ENCODE assay signal across 22 mouse cellular contexts in the genomic region with DNA sequence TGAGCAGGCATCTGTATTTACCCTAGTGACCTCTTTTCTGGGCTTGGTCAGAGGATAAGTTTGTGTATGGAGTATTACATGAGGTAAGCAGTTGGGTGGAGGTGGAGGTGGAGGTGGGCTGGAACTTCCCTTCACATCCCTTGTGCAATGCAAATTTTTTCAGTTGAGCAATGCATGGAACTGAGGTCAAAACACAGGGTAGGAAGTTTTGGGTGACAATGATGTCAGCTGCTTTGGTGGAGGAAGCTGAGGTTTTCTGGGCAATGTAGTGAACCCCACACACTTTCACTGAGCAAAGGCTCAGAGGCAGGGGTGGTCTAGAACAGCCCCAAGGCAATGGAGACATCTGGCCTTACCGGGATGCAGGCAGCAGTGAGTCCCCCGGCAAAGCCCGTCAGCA. TPM values are rescaled to one million over a fixed set of nuclear protein-coding genes. Genes with fewer than 3 reads are reported as not detected.
DNase-seq lines count a peak whose midpoint lies in the region; ATAC-seq lines count a peak whose summit lies in the region.
"Had no signal": no experiment of that assay in that cellular context is flagged by ENCODE, and none has a peak within 500 bp of the region (broad histone marks: within the 10 kb centered on the region; RNA-seq: fewer than 3 reads in every experiment).

No protein-coding gene starts in this region.

- no peak overlapping the region for H3K4me3 ChIP-seq in liver, embryonic 16.5 days (ENCODE audit: low read depth, low read length)
- H3K4me3 ChIP-seq in liver, embryonic 12.5 days: no peak overlapping the region
- H3K4me3 ChIP-seq in midbrain, embryonic 15.5 days: no peak overlapping the region
- H3K4me3 ChIP-seq in kidney, embryonic 14.5 days (ENCODE audit: low read length): no peak overlapping the region
- no peak overlapping the region for H3K4me3 ChIP-seq in midbrain, embryonic 11.5 days (ENCODE audit: low read depth, low read length)
- H3K4me3 ChIP-seq: embryonic facial prominence, embryonic 13.5 days had no signal

- H3K9me3 ChIP-seq in liver, embryonic 16.5 days (replicated peaks; ENCODE audit: control insufficient read depth, low read length): no peaks in the 10 kb centered on the region
- no peaks in the 10 kb centered on the region for H3K9me3 ChIP-seq in liver, embryonic 12.5 days (replicated peaks)
- H3K9me3 ChIP-seq in midbrain, embryonic 15.5 days: no peaks in the 10 kb centered on the region
- no peaks in the 10 kb centered on the region for H3K9me3 ChIP-seq in kidney, embryonic 14.5 days (ENCODE audit: control insufficient read depth, low read length)
- no peaks in the 10 kb centered on the region for H3K9me3 ChIP-seq in midbrain, embryonic 11.5 days (ENCODE audit: control insufficient read depth, low read length)
- H3K9me3 ChIP-seq: embryonic facial prominence, embryonic 13.5 days had no signal

- peak; percentile 40; the same call in 1 of the 2 replicates for ATAC-seq in liver, embryonic 16.5 days (ENCODE audit: low read depth)
- ATAC-seq in liver, embryonic 12.5 days: no peak
- no peak for ATAC-seq in midbrain, embryonic 15.5 days (replicated peaks)
- no peak for ATAC-seq in kidney, embryonic 14.5 days (ENCODE audit: low FRiP score, low TSS enrichment)
- no peak for ATAC-seq in midbrain, embryonic 11.5 days (ENCODE audit: low FRiP score)
- ATAC-seq: forebrain, embryonic 14.5 days had no signal

- no peak overlapping the region for H3K9ac ChIP-seq in liver, embryonic 16.5 days (ENCODE audit: low read depth, low read length)
- no peak overlapping the region for H3K9ac ChIP-seq in liver, embryonic 12.5 days
- H3K9ac ChIP-seq in midbrain, embryonic 15.5 days: no peak overlapping the region
- H3K9ac ChIP-seq in kidney, embryonic 14.5 days (ENCODE audit: low read depth, low read length): no peak overlapping the region
- no peak overlapping the region for H3K9ac ChIP-seq in midbrain, embryonic 11.5 days (ENCODE audit: low read length)
- H3K9ac ChIP-seq: embryonic facial prominence, embryonic 13.5 days; lung, embryonic 14.5 days had no signal

- H3K36me3 ChIP-seq in liver, embryonic 16.5 days (ENCODE audit: control insufficient read depth, insufficient read depth): no peaks in the 10 kb centered on the region
- H3K36me3 ChIP-seq in liver, embryonic 12.5 days: no peaks in the 10 kb centered on the region
- no peaks in the 10 kb centered on the region for H3K36me3 ChIP-seq in midbrain, embryonic 15.5 days (replicated peaks)
- H3K36me3 ChIP-seq in kidney, embryonic 14.5 days (ENCODE audit: control insufficient read depth, insufficient read depth, low read length): no peaks in the 10 kb centered on the region
- H3K36me3 ChIP-seq in midbrain, embryonic 11.5 days (ENCODE audit: control insufficient read depth, insufficient read depth, low read length): no peaks in the 10 kb centered on the region
- H3K36me3 ChIP-seq: embryonic facial prominence, embryonic 13.5 days had no signal

- WGBS in liver, embryonic 16.5 days (ENCODE audit: insufficient replicate concordance): 61% methylated on average over 3 of the region's 3 CpGs
- WGBS in liver, embryonic 12.5 days (ENCODE audit: insufficient replicate concordance): 73% methylated on average over 3 of the region's 3 CpGs
- WGBS in midbrain, embryonic 15.5 days: 93% methylated on average over 3 of the region's 3 CpGs
- WGBS in kidney, embryonic 14.5 days: 94% methylated on average over 3 of the region's 3 CpGs
- 83% methylated on average over 3 of the region's 3 CpGs for whole genome bisulfite sequencing in midbrain, embryonic 11.5 days

- peak; percentile 39 for DNase-seq in CD4-positive helper T cell, adult 2 months (ENCODE audit: low read depth, low spot score)
- peak; percentile 51 for DNase-seq in induced T-regulatory cell, adult 2 months (ENCODE audit: low read depth)
- peak; percentile 59 to 71 for DNase-seq in natural killer cell, adult 2 months (ENCODE audit: low spot score in 2 of 2)
- DNase-seq in midbrain, embryonic 11.5 days (ENCODE audit: low spot score, missing footprints): no peak
- DNase-seq: gastrocnemius, postnatal 25 days; kidney, adult 2 months; kidney, postnatal 25 days; left cerebral cortex, postnatal 4 days; liver; lung, embryonic 14.5 days; right cerebral cortex, postnatal 14 days; thymus, postnatal 14 days had no signal

- peaks cover 5% of the 10 kb centered on the region for H3K27me3 ChIP-seq in liver, embryonic 16.5 days (ENCODE audit: control insufficient read depth, insufficient read depth, low read depth, low read length)
- peaks cover 46% of the 10 kb centered on the region for H3K27me3 ChIP-seq in liver, embryonic 12.5 days (replicated peaks)
- H3K27me3 ChIP-seq in midbrain, embryonic 15.5 days (replicated peaks): 0 out of 2 replicates have a peak, but pooled peaks cover 9% of the 10 kb centered on the region
- no peaks in the 10 kb centered on the region for H3K27me3 ChIP-seq in kidney, embryonic 14.5 days (ENCODE audit: control insufficient read depth, insufficient read depth, low read length)
- no peaks in the 10 kb centered on the region; the same call in 1 of the 2 replicates for H3K27me3 ChIP-seq in midbrain, embryonic 11.5 days (ENCODE audit: control insufficient read depth, insufficient read depth, low read length)

- no peak overlapping the region for H3K27ac ChIP-seq in liver, embryonic 16.5 days (ENCODE audit: low read length)
- H3K27ac ChIP-seq in liver, embryonic 12.5 days: no peak overlapping the region
- H3K27ac ChIP-seq in midbrain, embryonic 15.5 days: no peak overlapping the region
- H3K27ac ChIP-seq in kidney, embryonic 14.5 days (ENCODE audit: low read depth, low read length): no peak overlapping the region
- no peak overlapping the region for H3K27ac ChIP-seq in midbrain, embryonic 11.5 days (ENCODE audit: low read depth, low read length)
- H3K27ac ChIP-seq: embryonic facial prominence, embryonic 13.5 days; left cerebral cortex, adult 2 months had no signal

- H3K4me1 ChIP-seq in liver, embryonic 16.5 days (ENCODE audit: control insufficient read depth, low read depth, low read length): peaks cover 9% of the 10 kb centered on the region
- peaks cover 9% of the 10 kb centered on the region for H3K4me1 ChIP-seq in liver, embryonic 12.5 days
- H3K4me1 ChIP-seq in midbrain, embryonic 15.5 days: peaks cover 19% of the 10 kb centered on the region
- peaks cover 4% of the 10 kb centered on the region; the same call in 1 of the 2 replicates for H3K4me1 ChIP-seq in kidney, embryonic 14.5 days (ENCODE audit: control insufficient read depth, insufficient read depth, low read length)
- peaks cover 6% of the 10 kb centered on the region; the same call in 1 of the 2 replicates for H3K4me1 ChIP-seq in midbrain, embryonic 11.5 days (ENCODE audit: control insufficient read depth, insufficient read depth, low read length)

- no peak overlapping the region for H3K4me2 ChIP-seq in liver, embryonic 16.5 days (ENCODE audit: low read depth, low read length)
- no peak overlapping the region for H3K4me2 ChIP-seq in liver, embryonic 12.5 days
- no peak overlapping the region for H3K4me2 ChIP-seq in midbrain, embryonic 15.5 days
- no peak overlapping the region for H3K4me2 ChIP-seq in kidney, embryonic 14.5 days (replicated peaks; ENCODE audit: low read depth, low read length)
- no peak overlapping the region for H3K4me2 ChIP-seq in midbrain, embryonic 11.5 days
- H3K4me2 ChIP-seq: embryonic facial prominence, embryonic 13.5 days; lung, embryonic 14.5 days had no signal

RNA-seq across cellular contexts. Expression of a gene that starts 2.3 kb away (rescaled TPM):
- polyA plus RNA-seq in liver, embryonic 16.5 days (2015; fragmentation: Nextera tagmentation; extraction: Ambion mirVana): 0.32 and 0.40 TPM in 2 replicates
- 0.31 and 0.36 TPM in 2 replicates for polyA plus RNA-seq in liver, embryonic 12.5 days (2016; fragmentation: Nextera tagmentation; extraction: Ambion mirVana)
- 9.0 and 9.3 TPM in 2 replicates for polyA plus RNA-seq in midbrain, embryonic 15.5 days (2015; fragmentation: Nextera tagmentation; extraction: Ambion mirVana)
- 0.37 and 0.64 TPM in 2 replicates for polyA plus RNA-seq in kidney, embryonic 14.5 days (2014; fragmentation: Nextera tagmentation; extraction: Ambion mirVana)
- polyA plus RNA-seq in midbrain, embryonic 11.5 days (2014; fragmentation: Nextera tagmentation; extraction: Ambion mirVana): 1.2 and 1.6 TPM in 2 replicates

RNA-seq across cellular contexts. Expression of a gene that starts 15.8 kb away (rescaled TPM):
- polyA plus RNA-seq in liver, embryonic 16.5 days (2015; fragmentation: Nextera tagmentation; extraction: Ambion mirVana): 13.7 and 14.3 TPM in 2 replicates
- 16.5 and 19.1 TPM in 2 replicates for polyA plus RNA-seq in liver, embryonic 12.5 days (2016; fragmentation: Nextera tagmentation; extraction: Ambion mirVana)
- 123 and 126 TPM in 2 replicates for polyA plus RNA-seq in midbrain, embryonic 15.5 days (2015; fragmentation: Nextera tagmentation; extraction: Ambion mirVana)
- polyA plus RNA-seq in kidney, embryonic 14.5 days (2014; fragmentation: Nextera tagmentation; extraction: Ambion mirVana): 36.7 and 56.5 TPM in 2 replicates
- polyA plus RNA-seq in midbrain, embryonic 11.5 days (2014; fragmentation: Nextera tagmentation; extraction: Ambion mirVana): 87.6 and 93.8 TPM in 2 replicates

RNA-seq across cellular contexts. Expression of a gene that starts 46.4 kb away (rescaled TPM):
- polyA plus RNA-seq in liver, embryonic 16.5 days (2015; fragmentation: Nextera tagmentation; extraction: Ambion mirVana): 0.90 and 2.8 TPM in 2 replicates
- 0.14 and 0.90 TPM in 2 replicates for polyA plus RNA-seq in liver, embryonic 12.5 days (2016; fragmentation: Nextera tagmentation; extraction: Ambion mirVana)
- polyA plus RNA-seq in midbrain, embryonic 15.5 days (2015; fragmentation: Nextera tagmentation; extraction: Ambion mirVana): 0.14 TPM in 2 replicates
- polyA plus RNA-seq in kidney, embryonic 14.5 days (2014; fragmentation: Nextera tagmentation; extraction: Ambion mirVana): 0.54 TPM in 1 of 2 replicates, not detected in the other
- not detected in 2 replicates for polyA plus RNA-seq in midbrain, embryonic 11.5 days (2014; fragmentation: Nextera tagmentation; extraction: Ambion mirVana)
- polyA plus RNA-seq: forebrain, embryonic 14.5 days had no signal

RNA-seq across cellular contexts. Expression of a gene that starts 52.3 kb away (rescaled TPM):
- polyA plus RNA-seq in liver, embryonic 16.5 days (2015; fragmentation: Nextera tagmentation; extraction: Ambion mirVana): 1.8 and 2.0 TPM in 2 replicates
- 0.96 and 1.1 TPM in 2 replicates for polyA plus RNA-seq in liver, embryonic 12.5 days (2016; fragmentation: Nextera tagmentation; extraction: Ambion mirVana)
- polyA plus RNA-seq in midbrain, embryonic 15.5 days (2015; fragmentation: Nextera tagmentation; extraction: Ambion mirVana): not detected in 2 replicates
- 0.05 and 0.06 TPM in 2 replicates for polyA plus RNA-seq in kidney, embryonic 14.5 days (2014; fragmentation: Nextera tagmentation; extraction: Ambion mirVana)
- polyA plus RNA-seq in midbrain, embryonic 11.5 days (2014; fragmentation: Nextera tagmentation; extraction: Ambion mirVana): not detected in 2 replicates
- polyA plus RNA-seq: embryonic facial prominence, embryonic 13.5 days; heart, embryonic 16.5 days; hindbrain, embryonic 11.5 days; neural tube, embryonic 14.5 days had no signal

RNA-seq across cellular contexts. Expression of a gene that starts 53.6 kb away (rescaled TPM):
- 0.40 and 0.76 TPM in 2 replicates for polyA plus RNA-seq in liver, embryonic 16.5 days (2015; fragmentation: Nextera tagmentation; extraction: Ambion mirVana)
- polyA plus RNA-seq in liver, embryonic 12.5 days (2016; fragmentation: Nextera tagmentation; extraction: Ambion mirVana): 0.77 and 1.3 TPM in 2 replicates
- 9.7 and 10.1 TPM in 2 replicates for polyA plus RNA-seq in midbrain, embryonic 15.5 days (2015; fragmentation: Nextera tagmentation; extraction: Ambion mirVana)
- 0.51 and 0.65 TPM in 2 replicates for polyA plus RNA-seq in kidney, embryonic 14.5 days (2014; fragmentation: Nextera tagmentation; extraction: Ambion mirVana)
- 3.9 and 5.9 TPM in 2 replicates for polyA plus RNA-seq in midbrain, embryonic 11.5 days (2014; fragmentation: Nextera tagmentation; extraction: Ambion mirVana)
